ENCODE assay signal across 11 mouse cellular contexts in genomic region chr6:90729829-90730228, GRCm38 (mm10).
DNase-seq lines count a peak whose midpoint lies in the region; ATAC-seq and TF ChIP-seq lines count a peak whose summit lies in the region.
"Had no signal": no experiment of that assay in that cellular context is flagged by ENCODE, and none has a peak within 500 bp of the region (broad histone marks: within the 10 kb centered on the region; RNA-seq: fewer than 3 reads in every experiment).

No protein-coding gene starts in this region.

- 0 out of 2 replicates have a peak overlapping the region, but pooled peaks have one; percentile 5 for H3K27ac ChIP-seq in kidney, postnatal 0 days
- H3K27ac ChIP-seq in hindbrain, embryonic 15.5 days (replicated peaks) = peak overlapping the region; percentile 2; the same call in 1 of the 2 replicates
- H3K27ac ChIP-seq: neural tube, embryonic 12.5 days had no signal

- H3K9ac ChIP-seq in kidney, postnatal 0 days (ENCODE audit: low read depth, low read length) = no peak overlapping the region
- no peak overlapping the region for H3K9ac ChIP-seq in hindbrain, embryonic 15.5 days
- H3K9ac ChIP-seq: lung, embryonic 14.5 days; neural tube, embryonic 12.5 days had no signal

- no peak overlapping the region for H3K4me2 ChIP-seq in kidney, postnatal 0 days (ENCODE audit: low read length)
- no peak overlapping the region for H3K4me2 ChIP-seq in hindbrain, embryonic 15.5 days
- H3K4me2 ChIP-seq: lung, embryonic 14.5 days; neural tube, embryonic 12.5 days had no signal

- peaks cover 14% of the 10 kb centered on the region; the same call in 1 of the 2 replicates for H3K4me1 ChIP-seq in kidney, postnatal 0 days (replicated peaks; ENCODE audit: insufficient read depth, low read length)
- H3K4me1 ChIP-seq in hindbrain, embryonic 15.5 days (replicated peaks) = peaks cover 57% of the 10 kb centered on the region

- no peak for ATAC-seq in cerebellum, adult (ENCODE audit: insufficient number of reproducible peaks, low FRiP score, low TSS enrichment)
- no peak for ATAC-seq in kidney, postnatal 0 days (replicated peaks; ENCODE audit: low FRiP score, low read depth)
- ATAC-seq in hindbrain, embryonic 15.5 days (ENCODE audit: low FRiP score, low read depth) = no peak

- no peaks in the 10 kb centered on the region for H3K36me3 ChIP-seq in kidney, postnatal 0 days (ENCODE audit: insufficient read depth, low read length)
- no peaks in the 10 kb centered on the region for H3K36me3 ChIP-seq in hindbrain, embryonic 15.5 days
- H3K36me3 ChIP-seq: neural tube, embryonic 12.5 days had no signal

- no peak for TF ChIP-seq CTCF in kidney, postnatal 0 days (IDR thresholded peaks at IDR 0.05; ENCODE audit: low read depth)

- H3K27me3 ChIP-seq in kidney, postnatal 0 days (ENCODE audit: insufficient read depth, low read length) = no peaks in the 10 kb centered on the region
- no peaks in the 10 kb centered on the region for H3K27me3 ChIP-seq in hindbrain, embryonic 15.5 days
- H3K27me3 ChIP-seq: neural tube, embryonic 12.5 days had no signal

- peak; percentile 58 for DNase-seq in cerebellum, adult 11 months
- no peak for DNase-seq in kidney, postnatal 0 days (ENCODE audit: low spot score)
- DNase-seq in kidney, adult 11 months = no peak
- peak; percentile 88 for DNase-seq in brain, adult 2 months (ENCODE audit: low read depth, low spot score)
- DNase-seq in spleen, adult 18-20 months = no peak
- DNase-seq in right cerebral cortex, postnatal 36 days (ENCODE audit: low spot score in 2 of 2) = no peak
- DNase-seq: gastrocnemius, postnatal 14 days; lung, embryonic 14.5 days had no signal

- 56% methylated on average over 5 of the region's 5 CpGs for WGBS in kidney, postnatal 0 days
- WGBS in hindbrain, embryonic 15.5 days = 15% methylated on average over 5 of the region's 5 CpGs

- H3K4me3 ChIP-seq in kidney, postnatal 0 days (replicated peaks; ENCODE audit: low read depth, low read length) = no peak overlapping the region
- no peak overlapping the region for H3K4me3 ChIP-seq in hindbrain, embryonic 15.5 days
- H3K4me3 ChIP-seq: neural tube, embryonic 12.5 days had no signal

- H3K9me3 ChIP-seq in kidney, postnatal 0 days (replicated peaks; ENCODE audit: low read length) = no peaks in the 10 kb centered on the region
- H3K9me3 ChIP-seq in hindbrain, embryonic 15.5 days = no peaks in the 10 kb centered on the region
- H3K9me3 ChIP-seq: neural tube, embryonic 12.5 days had no signal

Comparison
In these comparisons a context has a peak if more than half of its experiments do, and no peak if none do; other contexts are left out.
1. DNase-seq: peak in cerebellum, adult 11 months (single experiment) and brain, adult 2 months (single experiment); none in kidney, postnatal 0 days (single experiment), kidney, adult 11 months (single experiment), spleen, adult 18-20 months (0 of 2) and right cerebral cortex, postnatal 36 days (0 of 2).